In the genomic region with DNA sequence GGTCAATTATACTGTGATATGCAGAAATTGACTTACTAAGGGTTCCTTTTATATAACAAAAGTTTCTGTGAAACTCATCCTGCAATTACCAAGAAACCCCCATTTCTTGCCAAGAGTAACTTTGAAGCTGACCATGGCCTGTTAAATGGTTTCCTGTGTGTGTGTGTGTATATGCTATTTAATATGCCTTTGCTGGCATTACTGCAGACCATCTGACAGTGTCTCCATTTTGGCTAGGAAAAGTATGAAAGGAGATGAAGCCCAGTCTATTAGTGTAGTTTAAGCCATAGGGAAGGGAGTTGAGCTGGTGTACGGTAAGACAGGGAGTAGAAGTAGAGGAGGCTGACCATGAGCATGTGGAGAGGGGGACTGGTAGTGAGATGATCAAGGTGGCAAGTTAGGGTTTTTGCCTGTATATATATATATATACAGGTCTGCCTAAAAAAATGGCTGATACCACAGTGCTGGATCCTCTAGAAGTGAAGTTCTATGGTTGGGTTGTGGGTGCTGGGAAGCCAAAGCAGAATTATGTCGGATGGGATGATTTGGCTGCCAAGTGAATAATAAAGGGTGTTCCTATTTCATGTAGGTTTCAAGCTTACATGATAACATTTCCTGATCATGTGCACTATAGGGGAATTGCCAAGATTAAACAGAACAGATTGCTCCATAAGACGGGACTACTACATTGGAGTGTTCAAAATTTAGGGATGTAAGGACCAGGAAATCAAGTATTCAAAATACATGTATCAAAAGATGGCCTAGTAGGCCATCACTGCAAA, we compare ENCODE assay signal across 13 mouse cellular contexts. TPM values are rescaled to one million over a fixed set of nuclear protein-coding genes. Genes with fewer than 3 reads are reported as not detected.
DNase-seq lines count a peak whose midpoint lies in the region; ATAC-seq and TF ChIP-seq lines count a peak whose summit lies in the region.
"Had no signal": no experiment of that assay in that cellular context is flagged by ENCODE, and none has a peak within 500 bp of the region (broad histone marks: within the 10 kb centered on the region; RNA-seq: fewer than 3 reads in every experiment).

No protein-coding gene starts in this region.

- H3K36me3 ChIP-seq in kidney, embryonic 14.5 days (ENCODE audit: control insufficient read depth, insufficient read depth, low read length), result peaks cover 32% of the 10 kb centered on the region
- H3K36me3 ChIP-seq in ES-E14 (ENCODE audit: control insufficient read depth, insufficient read depth, low read length, poor library complexity, severe bottlenecking), result peaks cover 29% of the 10 kb centered on the region

- TF ChIP-seq POLR2A in embryonic fibroblast, embryonic 13.5 days (IDR thresholded peaks at IDR 0.05; ENCODE audit: low read depth, low read length), result 0 out of 2 replicates have a peak, but pooled peaks have one; percentile 37
- no peak for TF ChIP-seq POLR2A in cerebellum, adult 2 months (IDR thresholded peaks at IDR 0.05; ENCODE audit: borderline replicate concordance, insufficient read depth, low read length)

- no peak for DNase-seq in kidney, postnatal 36 days
- DNase-seq in 416B (ENCODE audit: low read depth) (peak; percentile 44), ES-E14 (ENCODE audit: low read depth, low spot score) (peak; percentile 55)
- DNase-seq in cerebellum, adult 2 months, result no peak
- DNase-seq in right cerebral cortex, postnatal 10 days (ENCODE audit: low spot score in 2 of 2), result no peak
- DNase-seq: cerebellum, postnatal 25 days; heart, postnatal 14 days; kidney, postnatal 10 days; lung, adult 18-20 months; thymus, adult 18-20 months had no signal

- H3K4me2 ChIP-seq in kidney, embryonic 14.5 days (replicated peaks; ENCODE audit: low read depth, low read length), result peak overlapping the region; percentile 70; the same call in 1 of the 2 replicates

- 0 out of 2 replicates have a peak overlapping the region, but pooled peaks have one; percentile 1 for H3K27ac ChIP-seq in kidney, embryonic 14.5 days (ENCODE audit: low read depth, low read length)
- H3K27ac ChIP-seq in ES-E14 (ENCODE audit: insufficient read depth, low read depth, low read length, poor library complexity, severe bottlenecking), result no peak overlapping the region; the same call in 1 of the 2 replicates
- H3K27ac ChIP-seq in embryonic fibroblast, embryonic 13.5 days (ENCODE audit: insufficient read depth, low read length), result no peak overlapping the region
- no peak overlapping the region for H3K27ac ChIP-seq in cerebellum, adult 2 months (ENCODE audit: insufficient read depth, low read length)

- no peak overlapping the region; the same call in 1 of the 2 replicates for H3K4me3 ChIP-seq in kidney, embryonic 14.5 days (ENCODE audit: low read length)
- peak overlapping the region in 1 of 2 experiments; percentile 92; a peak in 1 of 4 replicates for H3K4me3 ChIP-seq in ES-E14 (ENCODE audit: insufficient read depth in 1 of 2, low read depth in 1 of 2, low read length in 2 of 2, poor library complexity in 1 of 2, severe bottlenecking in 1 of 2)
- peak overlapping the region; percentile 34; the same call in 1 of the 2 replicates for H3K4me3 ChIP-seq in embryonic fibroblast, embryonic 13.5 days (ENCODE audit: insufficient read depth, low read length)
- H3K4me3 ChIP-seq in cerebellum, adult 2 months (replicated peaks; ENCODE audit: insufficient read depth, low read depth, low read length), result no peak overlapping the region

- 24% methylated on average over 3 of the region's 3 CpGs for WGBS in kidney, embryonic 14.5 days
- 32% methylated on average over 3 of the region's 3 CpGs for WGBS in cerebellum, adult 2 months

- H3K9ac ChIP-seq in kidney, embryonic 14.5 days (ENCODE audit: low read depth, low read length), result no peak overlapping the region
- H3K9ac ChIP-seq in ES-E14 (ENCODE audit: insufficient read depth, low read depth, low read length, poor library complexity, severe bottlenecking), result no peak overlapping the region; the same call in 1 of the 2 replicates

- H3K27me3 ChIP-seq in kidney, embryonic 14.5 days (ENCODE audit: control insufficient read depth, insufficient read depth, low read length), result no peaks in the 10 kb centered on the region
- H3K27me3 ChIP-seq in cerebellum, adult 2 months (ENCODE audit: control insufficient read depth, insufficient read depth, low read length), result no peaks in the 10 kb centered on the region

- no peak for ATAC-seq in kidney, embryonic 14.5 days (ENCODE audit: low FRiP score, low TSS enrichment)

- 0 out of 2 replicates have a peak, but pooled peaks cover 6% of the 10 kb centered on the region for H3K4me1 ChIP-seq in kidney, embryonic 14.5 days (ENCODE audit: control insufficient read depth, insufficient read depth, low read length)
- no peaks in the 10 kb centered on the region for H3K4me1 ChIP-seq in ES-E14 (ENCODE audit: control insufficient read depth in 2 of 2, insufficient read depth in 2 of 2, low read length in 2 of 2, poor library complexity in 1 of 2)
- 0 out of 2 replicates have a peak, but pooled peaks cover 2% of the 10 kb centered on the region for H3K4me1 ChIP-seq in embryonic fibroblast, embryonic 13.5 days (ENCODE audit: control insufficient read depth, insufficient read depth, low read length)
- peaks cover 5% of the 10 kb centered on the region; the same call in 1 of the 2 replicates for H3K4me1 ChIP-seq in cerebellum, adult 2 months (ENCODE audit: control insufficient read depth, insufficient read depth, low read length)

- in situ Hi-C loops in ES-E14 (cut with MboI; ENCODE audit: low sequenced_read_pairs in 2 of 2, unreplicated experiment in 2 of 2), result no loop called here

- H3K9me3 ChIP-seq in kidney, embryonic 14.5 days (ENCODE audit: control insufficient read depth, low read length), result no peaks in the 10 kb centered on the region
- H3K9me3 ChIP-seq in ES-E14 (ENCODE audit: control insufficient read depth, insufficient read depth, low read depth, low read length), result no peaks in the 10 kb centered on the region

- TF ChIP-seq CTCF in embryonic fibroblast, embryonic 13.5 days (IDR thresholded peaks at IDR 0.05; ENCODE audit: borderline replicate concordance, insufficient read depth, low read length), result no peak
- no peak for TF ChIP-seq CTCF in cerebellum, adult 2 months (IDR thresholded peaks at IDR 0.05; ENCODE audit: borderline replicate concordance, insufficient read depth, low read depth, low read length)

TF ChIP-seq in ES-E14, 5 proteins besides CTCF, POLR2A, EP300 and RAD21:
- TF ChIP-seq CHD2 (IDR thresholded peaks at IDR 0.05; ENCODE audit: low read depth, low read length), result peak; percentile 71; the same call in 1 of the 2 replicates
- no peak for TF ChIP-seq ZNF384 (IDR thresholded peaks at IDR 0.05; ENCODE audit: low read depth, low read length)

RNA-seq across cellular contexts. Expression of a gene that starts 3.6 kb away (rescaled TPM):
- polyA plus RNA-seq in kidney, embryonic 14.5 days (2014; fragmentation: Nextera tagmentation; extraction: Ambion mirVana), result 114 and 123 TPM in 2 replicates
- 354 and 566 TPM in 2 replicates for total RNA-seq in ES-E14 (2012; rRNA removed)
- 203 and 309 TPM in 2 replicates for polyA plus RNA-seq in embryonic fibroblast, embryonic 13.5 days (2011; ENCODE audit: insufficient read length, low read depth, missing spikeins)
- polyA plus RNA-seq in cerebellum, adult 2 months (2012; rRNA removed), result 214 and 221 TPM in 2 replicates

RNA-seq across cellular contexts. Expression of a gene that starts 8.8 kb away (rescaled TPM):
- 82.9 and 97.3 TPM in 2 replicates for polyA plus RNA-seq in kidney, embryonic 14.5 days (2014; fragmentation: Nextera tagmentation; extraction: Ambion mirVana)
- 173 and 180 TPM in 2 replicates for total RNA-seq in ES-E14 (2012; rRNA removed)
- 46.5 and 52.3 TPM in 2 replicates for polyA plus RNA-seq in embryonic fibroblast, embryonic 13.5 days (2011; ENCODE audit: insufficient read length, low read depth, missing spikeins)
- 55.5 and 57.6 TPM in 2 replicates for polyA plus RNA-seq in cerebellum, adult 2 months (2012; rRNA removed)

RNA-seq across cellular contexts. Expression of a gene that starts 13.7 kb away (rescaled TPM):
- polyA plus RNA-seq in kidney, embryonic 14.5 days (2014; fragmentation: Nextera tagmentation; extraction: Ambion mirVana), result 0.70 and 2.3 TPM in 2 replicates
- 8.5 and 8.9 TPM in 2 replicates for total RNA-seq in ES-E14 (2012; rRNA removed)
- polyA plus RNA-seq in embryonic fibroblast, embryonic 13.5 days (2011; ENCODE audit: insufficient read length, low read depth, missing spikeins), result not detected in 2 replicates
- polyA plus RNA-seq in cerebellum, adult 2 months (2012; rRNA removed), result 0.33 and 0.65 TPM in 2 replicates
- total RNA-seq: heart, adult 8-10 months had no signal

RNA-seq across cellular contexts. Expression of a gene that starts 14.4 kb away (rescaled TPM):
- polyA plus RNA-seq in kidney, embryonic 14.5 days (2014; fragmentation: Nextera tagmentation; extraction: Ambion mirVana), result 114 and 128 TPM in 2 replicates
- 66.3 and 73.2 TPM in 2 replicates for total RNA-seq in ES-E14 (2012; rRNA removed)
- polyA plus RNA-seq in embryonic fibroblast, embryonic 13.5 days (2011; ENCODE audit: insufficient read length, low read depth, missing spikeins), result 97.6 and 114 TPM in 2 replicates
- polyA plus RNA-seq in cerebellum, adult 2 months (2012; rRNA removed), result 116 and 119 TPM in 2 replicates

RNA-seq across cellular contexts. Expression of a gene that starts 30.1 kb away (rescaled TPM):
- polyA plus RNA-seq in kidney, embryonic 14.5 days (2014; fragmentation: Nextera tagmentation; extraction: Ambion mirVana), result 155 and 198 TPM in 2 replicates
- 99.5 and 101 TPM in 2 replicates for total RNA-seq in ES-E14 (2012; rRNA removed)
- polyA plus RNA-seq in embryonic fibroblast, embryonic 13.5 days (2011; ENCODE audit: insufficient read length, low read depth, missing spikeins), result 172 and 183 TPM in 2 replicates
- polyA plus RNA-seq in cerebellum, adult 2 months (2012; rRNA removed), result 134 and 135 TPM in 2 replicates

Comparison
In these comparisons a context has a peak if more than half of its experiments do, and no peak if none do; other contexts are left out.
1. DNase-seq: peak in 416B (single experiment) and ES-E14 (single experiment); none in kidney, postnatal 36 days (0 of 2), cerebellum, adult 2 months (0 of 2) and right cerebral cortex, postnatal 10 days (0 of 2).